Mouse (Mus musculus): ENCODE data around the gene U2af2.
A peak's percentile ranks its signal among the peaks of the same experiment; 100 is the strongest.
"Not testable (repeated sequence)": the region's sequence is repeated elsewhere in the genome, so short reads cannot be mapped to it uniquely, and the experiment has no call there.

U2af2 gene

DNA sequence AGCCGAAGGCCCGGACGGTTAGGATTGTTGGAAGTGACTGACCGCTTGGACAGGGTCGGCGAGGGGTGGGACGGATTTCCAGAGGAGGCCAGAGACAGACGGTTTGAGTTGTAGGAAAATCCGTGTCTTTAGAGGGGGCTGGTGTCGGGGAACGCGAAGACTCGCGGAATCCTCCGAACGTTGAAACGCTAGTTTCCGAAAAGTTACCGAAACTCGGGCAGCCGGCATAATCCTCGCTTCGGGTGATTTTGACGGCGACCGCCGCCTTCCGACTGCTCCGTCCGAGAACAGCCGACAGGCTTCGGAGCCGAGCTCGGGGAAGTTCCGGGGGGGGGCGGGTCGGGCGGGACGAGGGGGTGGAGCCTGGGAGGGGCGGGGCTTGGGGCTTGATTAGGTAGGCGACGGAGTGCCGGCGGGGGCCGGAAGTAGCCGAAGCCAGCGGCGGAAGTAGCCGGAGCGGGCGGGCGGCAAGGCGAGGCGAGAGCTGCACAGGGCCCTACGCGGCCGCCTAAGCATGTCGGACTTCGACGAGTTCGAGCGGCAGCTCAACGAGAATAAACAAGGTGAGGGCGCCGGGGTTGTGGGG is at the start of gene U2af2:
TSS of gene U2af2 (plus strand) at position 370 of the 586 bp plus-strand sequence.
- DNase-seq = peak; percentile 97

GRCm38 (mm10) chr7:5012681-5013513 is 49.0 kb upstream of the U2af2 start:
- no peak for DNase-seq

- peak; percentile 95 for DNase-seq
Measured at GRCm38 (mm10) chr7:5014251-5015117, 47.5 kb upstream of the U2af2 start, which contains the start of the genes Zfp524 and Fiz1. Zfp524 (plus strand) TSS chr7:5014415. Fiz1 (minus strand) TSS chr7:5014697.

DNA sequence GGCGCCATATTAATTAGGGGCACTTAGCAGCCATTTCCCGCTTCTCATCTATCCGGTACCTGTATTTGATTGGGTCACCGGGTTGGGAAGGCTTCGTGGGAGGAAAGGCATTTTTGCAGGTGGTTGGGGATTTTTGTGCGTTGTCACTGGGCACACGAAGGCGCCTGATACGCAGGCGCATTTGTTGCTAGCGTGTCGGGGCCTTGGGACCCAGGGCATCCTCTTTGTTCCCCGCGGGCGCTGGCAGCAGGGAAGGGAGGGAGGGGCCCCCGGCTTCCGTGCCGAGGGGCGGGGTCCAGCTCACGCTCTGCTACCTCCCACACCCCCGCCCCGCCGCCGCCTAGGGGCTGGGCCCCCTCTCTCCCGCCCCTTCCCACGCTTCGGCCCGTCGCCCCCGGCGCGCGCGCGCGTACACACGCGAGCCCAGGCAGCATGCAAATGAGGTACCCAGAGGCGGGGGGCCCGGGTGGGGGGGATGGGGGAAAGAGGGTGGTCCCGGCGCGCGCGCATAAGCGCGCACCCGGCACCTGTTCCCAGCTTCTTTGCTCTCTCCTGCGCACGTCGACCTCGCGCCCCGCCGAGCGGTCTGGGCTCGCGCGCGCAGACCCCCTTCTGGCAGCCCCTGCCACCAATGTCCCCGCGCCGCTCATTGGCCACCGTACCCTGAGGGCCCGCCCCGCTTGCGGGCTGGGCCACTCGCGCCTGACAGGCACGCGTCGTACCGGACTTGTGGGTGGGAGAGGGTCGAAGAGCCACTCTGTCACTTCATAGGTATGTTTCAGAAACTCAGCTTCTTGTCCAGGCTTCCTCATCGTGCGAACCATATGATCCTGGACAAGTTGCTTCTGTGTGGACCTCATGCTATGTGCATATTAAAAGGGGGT is 46.6 kb upstream of the U2af2 start, which contains the start of gene Gm44973:
TSS of gene Gm44973 (plus strand) at position 379 of the 884 bp plus-strand sequence.
- DNase-seq = peak; percentile 95

DNA sequence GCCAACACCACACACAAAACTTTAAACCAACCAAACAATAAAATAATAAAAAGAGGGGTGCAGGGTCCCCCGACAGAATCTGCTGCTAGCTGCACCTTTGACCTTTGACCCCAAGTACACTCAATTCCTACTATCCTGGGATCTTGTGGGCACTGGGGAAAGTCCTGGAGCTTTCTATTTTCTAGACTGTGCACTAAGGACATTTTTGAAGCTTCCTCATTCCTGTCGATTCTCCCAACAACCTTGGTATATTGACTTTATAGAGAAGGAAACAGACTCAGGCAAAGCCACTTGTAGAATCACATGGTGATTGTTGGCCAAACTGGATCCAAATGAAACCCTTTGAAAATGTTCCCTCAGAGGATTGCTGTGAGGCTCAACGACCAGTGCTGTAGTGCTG is 45.9 kb upstream of the U2af2 start:
- DNase-seq = no peak

DNA sequence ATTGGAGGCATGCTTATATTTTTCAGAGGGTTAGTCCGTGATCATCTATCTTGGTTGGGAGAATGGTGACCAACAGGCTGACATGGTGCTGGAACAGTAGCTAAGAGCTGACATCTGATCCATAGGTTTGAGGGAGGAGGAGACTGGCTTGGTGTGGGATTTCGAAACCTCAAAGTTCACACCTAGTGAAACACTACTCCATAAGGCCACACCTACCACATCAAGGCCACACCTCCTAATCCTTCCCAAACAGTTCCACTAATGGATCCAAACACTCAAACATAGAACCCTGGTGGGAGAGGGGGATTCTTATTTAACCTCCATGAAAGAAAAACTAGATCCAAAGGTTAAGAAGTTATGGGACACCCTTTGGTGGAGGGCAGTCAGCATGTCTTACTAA is 45.0 kb upstream of the U2af2 start:
- DNase-seq = no peak

DNA sequence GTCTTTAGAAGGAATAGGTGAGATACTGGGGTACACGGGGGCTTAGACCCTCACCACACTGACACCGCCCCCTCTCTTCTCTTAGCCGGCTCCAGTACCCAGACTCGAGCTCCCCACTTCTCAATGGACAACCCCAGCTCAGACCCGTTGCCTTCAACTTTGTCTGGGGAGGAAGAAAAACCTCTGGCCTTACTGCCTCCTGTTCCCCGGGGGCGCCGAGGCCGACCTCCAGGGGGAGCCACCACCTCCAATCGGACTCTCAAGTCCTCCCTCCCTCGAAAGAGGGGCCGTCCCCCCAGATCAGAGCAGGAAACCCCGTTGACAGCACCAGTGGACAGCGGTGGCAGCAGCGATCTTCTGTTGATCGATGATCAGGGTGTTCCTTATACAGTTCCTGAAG is 44.6 kb upstream of the U2af2 start:
- DNase-seq = no peak

- no peak for DNase-seq
Measured at GRCm38 (mm10) chr7:5017931-5018330, 44.0 kb upstream of the U2af2 start.

GRCm38 (mm10) chr7:5019576-5019975 is 42.4 kb upstream of the U2af2 start:
- not testable (repeated sequence) for DNase-seq

GRCm38 (mm10) chr7:5020000-5020681 is 41.8 kb upstream of the U2af2 start, which contains the start of the genes Zfp865 and Ccdc106:
Zfp865 (plus strand) TSS chr7:5020376.
Ccdc106 (plus strand) TSS chr7:5020553.
- peak; percentile 99 for DNase-seq

- no peak for DNase-seq
Measured at GRCm38 (mm10) chr7:5020685-5021084, 41.3 kb upstream of the U2af2 start.

- no peak for DNase-seq
Measured at GRCm38 (mm10) chr7:5021197-5021596, 40.7 kb upstream of the U2af2 start.

DNA sequence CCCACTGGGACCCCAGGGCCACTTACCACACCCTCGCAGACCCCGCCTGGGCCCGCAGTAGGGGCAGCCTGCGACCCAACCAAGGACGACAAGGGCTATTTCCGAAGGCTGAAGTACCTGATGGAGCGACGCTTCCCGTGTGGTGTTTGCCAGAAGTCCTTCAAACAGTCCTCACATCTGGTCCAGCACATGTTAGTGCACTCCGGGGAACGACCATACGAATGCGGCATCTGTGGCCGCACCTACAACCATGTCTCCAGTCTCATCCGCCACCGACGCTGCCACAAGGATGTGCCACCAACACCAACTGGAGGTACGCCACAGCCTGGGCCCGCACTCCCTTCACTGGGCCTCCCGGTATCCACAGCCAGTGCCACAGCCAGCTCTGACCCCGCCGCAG is 32.4 kb upstream of the U2af2 start:
- DNase-seq = no peak

DNA sequence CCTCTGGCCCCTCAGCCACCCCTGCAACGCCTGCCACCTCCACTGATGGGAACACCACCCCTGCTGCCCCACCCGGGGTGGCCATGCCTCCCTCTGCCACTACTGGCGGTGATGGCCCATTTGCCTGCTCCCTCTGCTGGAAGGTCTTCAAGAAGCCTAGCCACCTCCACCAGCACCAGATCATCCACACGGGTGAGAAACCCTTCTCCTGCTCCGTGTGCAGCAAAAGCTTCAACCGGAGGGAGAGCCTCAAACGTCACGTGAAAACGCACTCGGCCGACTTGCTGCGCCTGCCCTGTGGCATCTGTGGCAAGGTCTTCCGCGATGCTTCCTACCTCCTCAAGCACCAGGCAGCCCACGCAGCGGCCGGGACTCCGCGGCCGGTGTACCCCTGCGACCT is 32.0 kb upstream of the U2af2 start:
- no peak for DNase-seq

GRCm38 (mm10) chr7:5030554-5031275 is 31.2 kb upstream of the U2af2 start:
- no peak for DNase-seq

GRCm38 (mm10) chr7:5031496-5031895 is 30.4 kb upstream of the U2af2 start:
- no peak for DNase-seq

DNA sequence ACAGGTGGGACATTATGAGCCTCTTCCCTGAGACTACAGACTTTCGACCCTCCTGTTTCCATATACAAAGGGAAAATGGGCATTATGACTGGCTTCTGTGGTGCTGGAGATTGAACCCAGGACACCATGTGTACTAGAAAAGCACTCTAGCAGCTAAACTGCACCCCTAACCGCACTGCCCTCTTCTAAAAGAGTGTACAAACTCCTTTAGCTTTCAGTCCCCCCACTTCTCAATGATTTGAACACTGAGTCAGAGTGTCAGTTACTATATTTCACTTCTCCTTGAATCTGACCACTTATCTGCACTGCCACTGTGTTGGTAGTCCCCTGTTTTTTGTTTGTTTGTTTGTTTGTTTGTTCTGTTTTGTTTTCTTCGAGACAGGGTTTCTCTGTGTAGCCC is 28.1 kb upstream of the U2af2 start, which contains the start of gene 4632433K11Rik:
TSS of gene 4632433K11Rik (plus strand) at position 301 of the 400 bp plus-strand sequence.
- no peak for DNase-seq

DNA sequence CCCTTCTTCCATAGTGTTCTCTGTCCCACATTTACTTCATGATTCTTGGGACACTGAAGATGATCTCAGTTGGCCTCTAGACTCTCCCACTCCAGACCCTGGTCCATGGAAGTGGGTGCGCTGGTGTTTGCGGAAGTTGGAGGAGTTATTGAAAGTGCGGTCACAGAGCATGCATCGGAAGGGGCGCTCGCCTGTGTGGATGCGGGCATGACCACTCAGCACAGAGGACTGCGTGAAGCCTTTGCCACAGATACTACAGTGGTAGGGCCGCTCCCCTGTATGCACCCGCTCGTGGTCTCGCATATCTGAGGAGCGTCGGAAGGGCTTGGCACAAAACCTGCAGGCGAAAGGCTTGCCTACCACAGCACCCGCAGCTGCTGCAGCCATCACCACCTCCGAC is 26.3 kb upstream of the U2af2 start:
- DNase-seq = no peak

DNA sequence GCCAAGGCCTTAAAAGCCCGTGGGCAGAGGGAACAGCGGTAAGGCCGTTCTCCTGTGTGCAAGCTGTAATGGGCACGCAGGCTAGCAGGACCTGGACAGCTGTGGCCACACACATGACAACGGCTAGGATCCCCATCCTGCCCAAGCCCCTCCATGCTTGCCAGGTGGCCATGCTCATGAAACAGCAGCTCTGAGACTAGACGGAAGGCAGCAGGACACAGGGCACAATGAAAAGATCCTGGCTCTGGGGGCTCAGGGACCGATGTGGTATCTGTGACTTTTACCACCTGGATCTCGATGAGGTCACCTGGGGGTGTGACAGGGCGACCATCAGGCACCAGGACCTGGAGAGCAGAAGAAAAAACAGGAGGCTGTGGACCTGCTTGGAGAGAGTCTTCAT is 25.8 kb upstream of the U2af2 start:
- DNase-seq = no peak

DNA sequence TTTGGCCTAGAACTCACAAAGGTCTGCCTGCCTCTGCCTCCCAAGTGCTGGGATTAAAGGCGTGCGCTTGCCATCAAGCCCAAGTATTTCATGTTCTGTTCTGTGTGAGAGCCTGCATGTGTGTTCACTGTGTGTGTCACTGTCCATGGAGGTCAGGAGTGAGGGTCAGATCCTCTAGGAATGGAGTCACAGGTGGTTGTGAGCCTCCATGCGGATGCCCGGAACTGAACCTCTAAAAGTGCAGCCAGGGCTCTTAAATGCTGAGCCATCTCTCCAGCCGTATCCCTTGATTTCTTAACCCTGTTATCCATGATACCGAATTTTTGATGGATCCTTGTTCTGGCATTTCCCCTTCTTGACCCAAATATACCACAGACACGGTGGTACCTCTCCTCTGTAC is 24.9 kb upstream of the U2af2 start:
- no peak for DNase-seq

DNA sequence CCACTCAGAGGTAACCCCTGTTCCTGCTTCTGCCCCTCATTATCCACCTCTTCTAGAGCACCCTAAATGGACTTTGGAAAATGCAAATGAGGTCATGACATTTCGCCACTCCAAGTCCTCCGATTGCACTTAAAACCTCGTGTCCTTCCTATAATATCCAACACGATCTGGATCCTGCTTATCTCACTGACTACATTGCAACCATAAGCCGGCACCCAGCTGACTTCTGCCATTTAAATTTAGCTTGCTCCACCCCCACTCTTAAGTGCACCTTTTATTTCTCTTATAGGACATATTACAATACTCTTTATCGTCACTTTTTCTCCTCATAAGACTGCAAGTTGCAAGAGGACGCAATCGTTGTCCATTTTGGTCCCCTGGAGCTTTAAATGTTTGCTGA is 24.5 kb upstream of the U2af2 start:
- DNase-seq = no peak

Data from right cerebral cortex, postnatal 4 days (tissue).